Mouse (Mus musculus) liver, embryonic 14.5 days (tissue): Measurements from ENCODE around the gene Epm2aip1. TPM values are rescaled to one million over a fixed set of nuclear protein-coding genes. Genes with fewer than 3 reads are reported as not detected.
A peak's percentile ranks its signal among the peaks of the same experiment; 100 is the strongest.

Experiments used
- ATAC-seq: fragments of 200-750 bp; cut with Nextera tagmentation; 2 replicates; pipeline ENCODE4 v1.8.0; 2017; ENCODE audit warnings: moderate number of reproducible peaks, mild to moderate bottlenecking, moderate library complexity; ENCODE audit not compliant: insufficient read depth
- DNase-seq, 3 experiments: peaks; one replicate each; pipeline ENCODE4 v3.0.0-alpha.2; 2012 to 2013; ENCODE audit warnings: low read depth in 3 of 3, low spot score in 3 of 3
- H3K27ac ChIP-seq: fragments of 300-500 bp; sonication (generic); 2 replicates; pipeline ENCODE4 v1.5.1; 2014; ENCODE audit warnings: moderate library complexity, mild to moderate bottlenecking, control low read depth, inconsistent platforms
- H3K27me3 ChIP-seq: fragments of 300-500 bp; sonication (generic); 2 replicates; pipeline ENCODE4 v1.6.1; 2014; ENCODE audit warnings: mild to moderate bottlenecking, low read length, moderate library complexity; ENCODE audit not compliant: control insufficient read depth, insufficient read depth
- H3K36me3 ChIP-seq: fragments of 300-500 bp; sonication (generic); replicated peaks from 2 replicates; pipeline ENCODE4 v1.6.1; 2014; ENCODE audit warnings: low read depth; ENCODE audit not compliant: control insufficient read depth, insufficient read depth
- H3K4me1 ChIP-seq, 2 experiments: fragments of 200-500 bp in 1 of 2; fragments of 300-500 bp in 1 of 2; sonication (generic) in 1 of 2; replicated peaks; 2 replicates each; pipeline ENCODE4 v1.6.1; 2012 to 2014; ENCODE audit warnings: antibody characterized with exemption in 1 of 2, inconsistent platforms in 1 of 2, low read length in 1 of 2; ENCODE audit not compliant: control insufficient read depth in 2 of 2, insufficient read depth in 2 of 2
- H3K4me2 ChIP-seq: fragments of 300-500 bp; sonication (generic); 2 replicates; pipeline ENCODE4 v1.6.1; 2014; ENCODE audit warnings: low read depth, mild to moderate bottlenecking, control low read depth, moderate library complexity
- H3K4me3 ChIP-seq, 2 experiments: fragments of 200-500 bp in 1 of 2; fragments of 300-500 bp in 1 of 2; sonication (generic) in 1 of 2; 2 replicates each; pipeline ENCODE4 v1.5.1; 2012 to 2014; ENCODE audit warnings: low read depth in 2 of 2, low read length in 2 of 2, mild to moderate bottlenecking in 2 of 2, control low read depth in 1 of 2, inconsistent platforms in 1 of 2, moderate library complexity in 1 of 2; ENCODE audit not compliant: insufficient read depth in 1 of 2
- H3K9ac ChIP-seq: fragments of 300-500 bp; sonication (generic); replicated peaks from 2 replicates; pipeline ENCODE4 v1.6.1; 2014; ENCODE audit warnings: mild to moderate bottlenecking, control low read depth, moderate library complexity
- H3K9me3 ChIP-seq: fragments of 300-500 bp; sonication (generic); 2 replicates; pipeline ENCODE4 v1.6.1; 2016; ENCODE audit warnings: low read length, mixed read lengths; ENCODE audit not compliant: control insufficient read depth
- CTCF ChIP-seq: IDR thresholded peaks from 2 replicates; pipeline ENCODE4 v1.5.1; 2016; ENCODE audit warnings: antibody characterized with exemption, low read depth, control low read depth
- EP300 ChIP-seq: IDR thresholded peaks from 2 replicates; pipeline ENCODE4 v1.6.1; 2016; ENCODE audit warnings: antibody characterized with exemption, low read depth
- whole genome bisulfite sequencing: fragments of 180-500 bp; shearing (Covaris S2); extraction: QIAGEN DNeasy Blood & Tissue Kit; methylation state at CpG from one replicate; pipeline ENCODE4 v1.1.7; 2014; ENCODE audit not compliant: insufficient replicate concordance; 5-methylcytosine and 5-hydroxymethylcytosine counted together
- polyA plus RNA-seq, 2 experiments: library from polyadenylated mRNA; depleted of rRNA in 1 of 2; stranded (reverse) in 1 of 2; unstranded in 1 of 2; fragments of >200 nt; fragmentation: Nextera tagmentation in 1 of 2; extraction: Ambion mirVana in 1 of 2; gene quantifications; 2 replicates each; pipeline versions ENCODE4 v1.2.1 to v1.2.3; 2012 to 2014

Gene Epm2aip1
- polyA plus RNA-seq, 2 experiments = 8.1 to 9.0 TPM

- Histone ChIP-seq H3K4me3 (no peak overlapping the region), H3K27me3 (no peaks in the 10 kb centered on the region), H3K4me1 (no peaks in the 10 kb centered on the region), H3K27ac (no peak overlapping the region), H3K9me3 (no peaks in the 10 kb centered on the region), H3K9ac (no peak overlapping the region), H3K36me3 (peaks cover 58% of the 10 kb centered on the region), H3K4me2 (no peak overlapping the region)
- TF ChIP-seq EP300 (no peak), CTCF (no peak)
- ATAC-seq (no peak), DNase-seq (no peak)
- WGBS = 52% methylated on average over 1 of the region's 1 CpGs
These were observed 11.3 kb upstream of the Epm2aip1 start for GRCm38 (mm10) chr9:111260360-111260985.

GRCm38 (mm10) chr9:111261356-111261755, 10.4 kb upstream of the Epm2aip1 start:
- TF ChIP-seq EP300 (no peak), CTCF (no peak)
- Histone ChIP-seq H3K27me3 (no peaks in the 10 kb centered on the region), H3K27ac (no peak overlapping the region), H3K4me1 (no peaks in the 10 kb centered on the region), H3K9me3 (no peaks in the 10 kb centered on the region), H3K4me2 (no peak overlapping the region), H3K4me3 (no peak overlapping the region), H3K9ac (no peak overlapping the region), H3K36me3 (peaks cover 58% of the 10 kb centered on the region)
- ATAC-seq (no peak), DNase-seq (no peak)
- WGBS = 81% methylated on average over 4 of the region's 4 CpGs

DNA sequence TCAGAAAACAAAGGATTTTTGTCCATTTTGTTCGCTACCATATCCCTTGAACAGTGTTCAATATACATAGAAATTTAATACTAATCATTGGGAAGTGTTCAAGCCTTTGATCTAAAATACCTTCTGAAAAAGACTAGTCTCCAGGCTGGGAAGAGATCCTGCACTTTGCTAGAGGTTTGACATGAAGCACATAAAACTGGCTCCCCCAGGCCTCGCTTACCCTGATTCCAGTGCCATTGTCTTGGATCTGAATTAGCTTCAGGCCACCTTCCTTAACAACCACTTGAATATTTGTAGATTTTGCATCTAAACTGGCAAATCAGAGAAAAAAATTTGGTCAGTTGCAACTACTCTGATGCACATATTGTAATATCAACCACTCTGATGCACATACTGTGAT, 3.7 kb upstream of the Epm2aip1 start:
- Histone ChIP-seq H3K4me1 (peaks cover 4 to 5% of the 10 kb centered on the region in 2 experiments; a peak in 3 of 4 replicates), H3K4me2 (no peak overlapping the region), H3K27ac (no peak overlapping the region), H3K9ac (no peak overlapping the region), H3K9me3 (no peaks in the 10 kb centered on the region), H3K27me3 (no peaks in the 10 kb centered on the region), H3K4me3 (no peak overlapping the region), H3K36me3 (peaks cover 35% of the 10 kb centered on the region)
- TF ChIP-seq CTCF = no peak
- no peak for TF ChIP-seq EP300
- no peak for ATAC-seq
- no peak for DNase-seq
- WGBS = 76% methylated on average over 2 of the region's 2 CpGs

- DNase-seq (no peak), ATAC-seq (no peak)
- Histone ChIP-seq H3K4me2 (peak overlapping the region; percentile 64), H3K36me3 (peaks cover 14% of the 10 kb centered on the region), H3K9ac (peak overlapping the region; percentile 70), H3K4me3 (peak overlapping the region; percentile 74 to 82), H3K9me3 (no peaks in the 10 kb centered on the region), H3K27ac (peak overlapping the region; percentile 62), H3K27me3 (no peaks in the 10 kb centered on the region), H3K4me1 (peaks cover 8 to 15% of the 10 kb centered on the region in 2 experiments; a peak in 3 of 4 replicates)
- TF ChIP-seq CTCF (no peak), EP300 (no peak)
- 6% methylated on average over 5 of the region's 5 CpGs for WGBS
These were observed 1.1 kb upstream of the Epm2aip1 start for GRCm38 (mm10) chr9:111270606-111271005.

DNA sequence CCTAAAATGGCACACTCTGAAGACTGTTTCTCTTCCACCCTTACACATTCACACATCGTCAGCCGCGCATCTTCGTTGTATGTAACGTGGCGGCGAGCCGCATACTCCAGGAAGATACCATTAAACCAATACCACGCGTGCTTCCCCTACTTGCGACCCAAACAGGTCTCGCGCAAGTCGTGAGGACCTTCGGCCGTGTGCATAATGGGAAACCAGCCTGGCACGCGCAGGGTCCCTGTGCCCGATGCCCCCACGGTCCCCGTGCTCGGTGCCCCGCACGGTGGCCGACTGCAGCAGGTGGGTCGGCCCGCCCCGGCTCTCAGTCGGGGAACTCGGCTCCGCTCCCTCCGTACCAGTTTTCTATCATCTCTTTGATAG, 684 bp upstream of the Epm2aip1 start:
- WGBS = under 1% methylated on average over 32 of the region's 32 CpGs

More for the DNA sequence above, 684 bp upstream of the Epm2aip1 start:
- peak overlapping the region; percentile 62 for H3K27ac ChIP-seq
- DNase-seq = peak in 1 of 3 experiments; percentile 19
- peak overlapping the region; percentile 64 for H3K4me2 ChIP-seq
- H3K4me1 ChIP-seq = peaks cover 8 to 15% of the 10 kb centered on the region in 2 experiments; a peak in 3 of 4 replicates
- H3K4me3 ChIP-seq = peak overlapping the region; percentile 74 to 82
- H3K9ac ChIP-seq = peak overlapping the region; percentile 70
- H3K27me3 ChIP-seq = no peaks in the 10 kb centered on the region
- TF ChIP-seq CTCF (no peak), EP300 (no peak)
- peak; percentile 42 for ATAC-seq
- H3K9me3 ChIP-seq = no peaks in the 10 kb centered on the region
- H3K36me3 ChIP-seq = peaks cover 14% of the 10 kb centered on the region
